Mouse (Mus musculus): ENCODE data around the gene Ube2g2.

DNA sequence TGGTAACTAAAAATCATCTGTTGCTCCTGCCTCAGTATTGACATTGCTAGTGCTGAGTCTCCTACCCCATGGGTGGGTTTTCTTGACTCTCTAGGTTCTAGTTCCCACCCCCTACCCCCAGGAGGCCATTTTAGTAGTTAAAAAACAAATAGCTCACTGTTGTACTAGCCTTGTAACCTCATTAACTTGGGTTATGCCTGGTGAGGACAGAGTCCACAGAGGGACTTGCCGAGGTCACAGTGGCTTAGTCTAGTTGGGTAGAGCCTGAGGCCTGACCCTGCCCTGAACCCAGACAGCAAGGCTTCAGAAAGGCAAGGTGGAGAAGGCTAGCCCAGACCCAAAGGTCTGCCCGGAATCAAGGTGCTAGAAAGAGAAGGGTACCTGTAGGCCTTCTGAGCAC lies 34.0 kb upstream of the Ube2g2 start:
- TF ChIP-seq TAL1 (IDR thresholded peaks at IDR 0.05; ENCODE audit: low read length), result no peak
- TF ChIP-seq GATA1 (IDR thresholded peaks at IDR 0.05; ENCODE audit: low read length), result no peak
